Mouse (Mus musculus): Measurements from ENCODE around the gene Mfsd6l. TPM values are rescaled to one million over a fixed set of nuclear protein-coding genes. Genes with fewer than 3 reads are reported as not detected.

Gene Mfsd6l
- 1 to 10 TPM; 4.1 to 4.3 TPM for total RNA-seq (2023)

GRCm38 (mm10) chr11:68555918-68556584 is at the start of gene Mfsd6l:
TSS of gene Mfsd6l (plus strand) at chr11:68556186.

DNA sequence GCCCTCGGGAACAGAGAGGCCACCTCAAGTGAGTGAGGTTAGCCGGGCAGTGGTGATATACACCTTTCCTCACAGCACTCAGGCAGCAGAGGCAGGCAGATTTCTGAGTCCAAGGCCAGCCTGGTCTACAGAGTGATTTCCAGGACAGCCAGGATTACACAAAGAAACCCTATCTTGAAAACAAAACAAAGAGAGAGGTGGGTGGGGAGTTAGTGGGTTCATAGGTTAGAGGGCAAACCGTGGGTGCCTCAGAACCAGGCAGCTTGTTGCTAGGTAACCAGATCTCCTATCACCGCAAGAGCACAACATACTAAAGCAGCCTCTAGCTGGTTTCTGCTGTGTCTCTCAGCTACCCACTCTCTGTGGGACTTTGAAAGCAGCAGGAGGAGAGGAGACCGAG is 30.7 kb downstream of the Mfsd6l start, which contains the start of gene Ccdc42:
TSS of gene Ccdc42 (plus strand) at position 301 of the 400 bp plus-strand sequence.

Other genes starting within 250 kb of the Mfsd6l start
- not detected for gene Ntn1, start 155.4 kb upstream of the Mfsd6l start, total RNA-seq (2023)
- gene Pik3r5, start 124.1 kb upstream of the Mfsd6l start, total RNA-seq (2023): 100 to 1,000 TPM; 154 to 174 TPM
- 10 to 100 TPM; 53.4 to 71.8 TPM for gene Pik3r6, start 53.2 kb upstream of the Mfsd6l start, total RNA-seq (2023)
- not detected for gene Ccdc42, start 30.8 kb downstream of the Mfsd6l start, total RNA-seq (2023)
- 1 to 10 TPM; 1.3 to 1.9 TPM for gene Myh10, start 135.4 kb downstream of the Mfsd6l start, total RNA-seq (2023)

Data from monocyte, adult 59 days (primary cell).